Comparison of ENCODE assay signal across 8 mouse cellular contexts in genomic region chr11:3540451-3541085, GRCm38 (mm10). TPM values are rescaled to one million over a fixed set of nuclear protein-coding genes. Genes with fewer than 3 reads are reported as not detected.
DNase-seq lines count a peak whose midpoint lies in the region; ATAC-seq and TF ChIP-seq lines count a peak whose summit lies in the region.

Smtn (minus strand) TSS chr11:3540612.

- H3K9me3 ChIP-seq in forebrain, postnatal 0 days (ENCODE audit: low read length), result 0 out of 2 replicates have a peak, but pooled peaks cover 3% of the 10 kb centered on the region
- no peaks in the 10 kb centered on the region for H3K9me3 ChIP-seq in hindbrain, embryonic 13.5 days
- no peaks in the 10 kb centered on the region for H3K9me3 ChIP-seq in midbrain, embryonic 15.5 days

- no peaks in the 10 kb centered on the region for H3K36me3 ChIP-seq in forebrain, postnatal 0 days (ENCODE audit: insufficient read depth)
- H3K36me3 ChIP-seq in hindbrain, embryonic 13.5 days, result no peaks in the 10 kb centered on the region
- H3K36me3 ChIP-seq in midbrain, embryonic 15.5 days (replicated peaks), result no peaks in the 10 kb centered on the region

- TF ChIP-seq CTCF in forebrain, postnatal 0 days (IDR thresholded peaks at IDR 0.05; ENCODE audit: low read depth), result no peak

- H3K27ac ChIP-seq in forebrain, postnatal 0 days (ENCODE audit: low read depth, low read length), result no peak within 1 kb of the TSS
- no peak within 1 kb of the TSS for H3K27ac ChIP-seq in hindbrain, embryonic 13.5 days
- H3K27ac ChIP-seq in midbrain, embryonic 15.5 days, result no peak within 1 kb of the TSS

- no peak for DNase-seq in layer of hippocampus, postnatal 10 days (ENCODE audit: low spot score in 2 of 2)
- DNase-seq in layer of hippocampus, postnatal 36 days, result no peak
- no peak for DNase-seq in adrenal gland, postnatal 10 days
- DNase-seq in forebrain, postnatal 0 days, result no peak
- DNase-seq in adipocyte (ENCODE audit: low spot score), result no peak
- DNase-seq in left cerebral cortex, adult 8-10 months (ENCODE audit: low spot score in 2 of 2), result no peak

- ATAC-seq in forebrain, postnatal 0 days, result no peak
- no peak for ATAC-seq in hindbrain, embryonic 13.5 days (ENCODE audit: low FRiP score)
- ATAC-seq in midbrain, embryonic 15.5 days (replicated peaks), result no peak

- WGBS in forebrain, postnatal 0 days, result 95% methylated on average over 23 of the region's 23 CpGs
- 95% methylated on average over 23 of the region's 23 CpGs for WGBS in hindbrain, embryonic 13.5 days
- WGBS in midbrain, embryonic 15.5 days, result 93% methylated on average over 23 of the region's 23 CpGs

- H3K27me3 ChIP-seq in forebrain, postnatal 0 days (ENCODE audit: insufficient read depth, low read length), result no peaks in the 10 kb centered on the region
- H3K27me3 ChIP-seq in hindbrain, embryonic 13.5 days, result 0 out of 2 replicates have a peak, but pooled peaks cover 6% of the 10 kb centered on the region
- no peaks in the 10 kb centered on the region for H3K27me3 ChIP-seq in midbrain, embryonic 15.5 days (replicated peaks)

- peak within 1 kb of the TSS; percentile 49 for H3K4me3 ChIP-seq in forebrain, postnatal 0 days (ENCODE audit: low read depth, low read length)
- H3K4me3 ChIP-seq in hindbrain, embryonic 13.5 days, result peak within 1 kb of the TSS; percentile 49
- H3K4me3 ChIP-seq in midbrain, embryonic 15.5 days, result peak within 1 kb of the TSS; percentile 50

- H3K4me2 ChIP-seq in forebrain, postnatal 0 days (ENCODE audit: low read depth), result peak within 1 kb of the TSS; percentile 61
- peak within 1 kb of the TSS; percentile 65 for H3K4me2 ChIP-seq in hindbrain, embryonic 13.5 days
- peak within 1 kb of the TSS; percentile 69 for H3K4me2 ChIP-seq in midbrain, embryonic 15.5 days

- H3K9ac ChIP-seq in forebrain, postnatal 0 days, result peak within 1 kb of the TSS; percentile 14
- peak within 1 kb of the TSS; percentile 74 for H3K9ac ChIP-seq in hindbrain, embryonic 13.5 days
- peak within 1 kb of the TSS; percentile 24; the same call in 1 of the 2 replicates for H3K9ac ChIP-seq in midbrain, embryonic 15.5 days

- H3K4me1 ChIP-seq in forebrain, postnatal 0 days (ENCODE audit: insufficient read depth), result peaks cover 4% of the 10 kb centered on the region; the same call in 1 of the 2 replicates
- peaks cover 21% of the 10 kb centered on the region for H3K4me1 ChIP-seq in hindbrain, embryonic 13.5 days (replicated peaks)
- peaks cover 13% of the 10 kb centered on the region; the same call in 1 of the 2 replicates for H3K4me1 ChIP-seq in midbrain, embryonic 15.5 days

RNA-seq across cellular contexts. Expression of gene Smtn, which starts in this region (rescaled TPM):
- total RNA-seq in layer of hippocampus, postnatal 10 days (2021), result 10 to 100 TPM; 17.0 TPM
- 10 to 100 TPM in 1 of 2 experiments, 1 to 10 TPM in 1; 7.0 to 11.8 TPM for total RNA-seq in layer of hippocampus, postnatal 36 days (2021)
- total RNA-seq in adrenal gland, postnatal 10 days (2021), result 10 to 100 TPM; 63.4 to 81.0 TPM
- 3.9 and 7.9 TPM in 2 replicates for total RNA-seq in forebrain, postnatal 0 days (2014; rRNA removed)
- 8.1 and 8.7 TPM in 2 replicates for polyA plus RNA-seq in forebrain, postnatal 0 days (2015; fragmentation: Nextera tagmentation; extraction: Ambion mirVana)
- polyA plus RNA-seq in hindbrain, embryonic 13.5 days (2015; fragmentation: Nextera tagmentation; extraction: Ambion mirVana), result 16.7 and 17.7 TPM in 2 replicates
- polyA plus RNA-seq in midbrain, embryonic 15.5 days (2015; fragmentation: Nextera tagmentation; extraction: Ambion mirVana), result 16.0 and 17.9 TPM in 2 replicates
- total RNA-seq in left cerebral cortex, adult 8-10 months (2022), result 10 to 100 TPM in 1 of 4 experiments, 1 to 10 TPM in 3; 5.2 to 11.0 (median 7.2) TPM

Comparison
In these comparisons a context has a peak if more than half of its experiments do, and no peak if none do; other contexts are left out.
1. H3K9ac ChIP-seq: peak in every context shown above with its lines; median percentile 74 in hindbrain, embryonic 13.5 days; 24 in midbrain, embryonic 15.5 days; 14 in forebrain, postnatal 0 days.